Mouse (Mus musculus) limb, embryonic 12.5 days (tissue): ENCODE data around the gene Tdrd5. TPM values are rescaled to one million over a fixed set of nuclear protein-coding genes. Genes with fewer than 3 reads are reported as not detected.
"Not testable (repeated sequence)": the region's sequence is repeated elsewhere in the genome, so short reads cannot be mapped to it uniquely, and the experiment has no call there.

Source experiments
- ATAC-seq: fragments of 200-750 bp; cut with Nextera tagmentation; 2 replicates; pipeline ENCODE4 v1.8.0; 2017; ENCODE audit warnings: low read depth, moderate TSS enrichment; ENCODE audit not compliant: insufficient number of reproducible peaks, insufficient read depth, low FRiP score, low TSS enrichment
- H3K27ac ChIP-seq: fragments of 300-500 bp; sonication (generic); 2 replicates; pipeline ENCODE4 v1.5.1; 2016; ENCODE audit warnings: mild to moderate bottlenecking, moderate library complexity
- H3K27me3 ChIP-seq: fragments of 300-500 bp; sonication (generic); 2 replicates; pipeline ENCODE4 v1.6.1; 2016; ENCODE audit warnings: mild to moderate bottlenecking, moderate library complexity
- H3K36me3 ChIP-seq: fragments of 300-500 bp; sonication (generic); 2 replicates; pipeline ENCODE4 v1.6.1; 2016; ENCODE audit warnings: mild to moderate bottlenecking, moderate library complexity
- H3K4me1 ChIP-seq: fragments of 300-500 bp; sonication (generic); replicated peaks from 2 replicates; pipeline ENCODE4 v1.6.1; 2016
- H3K4me2 ChIP-seq: fragments of 300-500 bp; sonication (generic); 2 replicates; pipeline ENCODE4 v1.6.1; 2016; ENCODE audit warnings: mild to moderate bottlenecking, moderate library complexity
- H3K4me3 ChIP-seq: fragments of 300-500 bp; sonication (generic); replicated peaks from 2 replicates; pipeline ENCODE4 v1.5.1; 2016; ENCODE audit warnings: mild to moderate bottlenecking
- H3K9ac ChIP-seq: fragments of 300-500 bp; sonication (generic); replicated peaks from 2 replicates; pipeline ENCODE4 v1.6.1; 2016; ENCODE audit warnings: mild to moderate bottlenecking, moderate library complexity
- H3K9me3 ChIP-seq: fragments of 300-500 bp; sonication (generic); 2 replicates; pipeline ENCODE4 v1.6.1; 2016; ENCODE audit warnings: mild to moderate bottlenecking, moderate library complexity
- WGBS: fragments of 180-500 bp; shearing (Covaris S2); methylation state at CpG from one replicate; pipeline ENCODE4 v1.1.7; 2016; 5-methylcytosine and 5-hydroxymethylcytosine counted together
- polyA plus RNA-seq: library from polyadenylated mRNA; unstranded; fragments of >200 nt; fragmentation: Nextera tagmentation; extraction: Ambion mirVana; gene quantifications from 2 replicates; pipeline ENCODE4 v1.2.1, GENCODE M21; 2016

Gene Tdrd5
- polyA plus RNA-seq, 1 experiment from 2014 or later = 0.40 TPM

DNA sequence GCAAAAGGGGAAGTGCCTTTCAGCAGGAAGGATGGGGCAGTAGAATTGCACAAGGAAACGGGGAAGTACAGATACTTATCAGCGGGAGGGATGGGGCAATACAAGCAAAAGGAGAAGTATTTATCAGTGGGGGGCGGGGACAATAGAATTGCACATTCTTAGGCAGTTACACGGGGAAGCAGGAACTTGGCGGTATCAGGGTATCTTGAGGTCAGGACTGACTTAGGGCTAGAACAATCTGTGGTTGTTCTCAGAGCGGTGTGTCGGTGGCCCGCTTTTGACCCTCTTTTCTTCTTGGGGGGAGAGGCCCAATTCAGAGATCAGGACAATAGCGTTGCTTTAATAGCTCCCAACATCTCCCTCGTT lies 14.3 kb downstream of the Tdrd5 start:
- not testable (repeated sequence) for H3K36me3 ChIP-seq, H3K9ac ChIP-seq, H3K4me1 ChIP-seq, H3K4me3 ChIP-seq, H3K27me3 ChIP-seq, H3K9me3 ChIP-seq, H3K27ac ChIP-seq, ATAC-seq, H3K4me2 ChIP-seq
- WGBS = 76% methylated on average over 10 of the region's 10 CpGs

DNA sequence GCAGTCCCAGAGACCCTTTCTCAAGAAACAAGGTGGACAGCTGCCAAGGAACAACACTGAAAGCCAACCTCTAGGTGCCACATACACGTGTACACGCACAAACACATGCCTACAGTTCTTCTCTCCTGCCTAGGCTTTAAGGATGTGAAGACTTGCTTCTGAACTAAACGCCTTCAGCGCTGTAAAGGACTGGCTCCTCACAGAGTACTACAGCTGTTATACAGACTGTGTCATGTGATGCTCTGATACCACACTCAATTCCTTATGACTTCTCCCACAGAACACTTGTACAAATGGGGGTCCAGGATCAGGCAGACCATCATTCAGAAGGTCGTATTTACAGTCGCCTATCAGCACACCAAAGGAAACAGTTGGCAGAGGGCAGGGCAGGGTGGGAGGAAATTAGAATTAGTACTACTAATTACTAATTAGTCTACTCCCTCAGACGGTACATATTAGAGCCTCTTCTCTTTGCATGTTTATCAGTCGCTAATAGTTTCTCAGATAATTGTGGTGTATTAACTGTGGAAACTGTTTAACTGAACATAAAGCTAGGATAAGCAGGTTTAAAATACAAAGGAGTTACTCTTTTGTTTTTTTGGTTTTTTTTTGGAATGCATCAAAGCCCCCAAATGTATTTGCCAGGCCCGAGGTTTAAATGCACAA lies 14.8 kb downstream of the Tdrd5 start:
- Histone ChIP-seq H3K4me2 (no peak overlapping the region), H3K9me3 (no peaks in the 10 kb centered on the region), H3K4me3 (no peak overlapping the region), H3K36me3 (no peaks in the 10 kb centered on the region), H3K9ac (no peak overlapping the region), H3K4me1 (no peaks in the 10 kb centered on the region), H3K27me3 (no peaks in the 10 kb centered on the region), H3K27ac (no peak overlapping the region)
- ATAC-seq = no peak
- 75% methylated on average over 9 of the region's 9 CpGs for WGBS

DNA sequence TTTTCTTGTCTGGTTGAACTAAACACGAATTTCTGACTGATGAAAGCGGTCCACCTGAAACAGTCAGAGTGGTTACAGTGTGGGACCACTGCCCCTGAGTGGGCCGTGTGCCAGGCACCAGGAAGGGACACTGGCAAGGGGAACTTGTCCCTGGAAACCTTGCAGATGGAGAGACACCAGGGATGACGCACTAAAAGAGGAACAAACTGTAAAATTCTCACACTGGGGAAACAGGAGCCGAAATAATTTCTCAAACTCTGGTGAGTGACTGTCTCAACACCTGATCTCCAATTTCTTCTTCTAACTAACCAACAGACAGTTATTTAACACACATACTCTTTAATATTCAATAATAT lies 17.9 kb downstream of the Tdrd5 start:
- Histone ChIP-seq H3K27me3 (no peaks in the 10 kb centered on the region), H3K4me1 (no peaks in the 10 kb centered on the region), H3K36me3 (no peaks in the 10 kb centered on the region), H3K9ac (no peak overlapping the region), H3K27ac (no peak overlapping the region), H3K4me3 (no peak overlapping the region), H3K4me2 (no peak overlapping the region), H3K9me3 (no peaks in the 10 kb centered on the region)
- WGBS = 85% methylated on average over 5 of the region's 5 CpGs
- no peak for ATAC-seq

DNA sequence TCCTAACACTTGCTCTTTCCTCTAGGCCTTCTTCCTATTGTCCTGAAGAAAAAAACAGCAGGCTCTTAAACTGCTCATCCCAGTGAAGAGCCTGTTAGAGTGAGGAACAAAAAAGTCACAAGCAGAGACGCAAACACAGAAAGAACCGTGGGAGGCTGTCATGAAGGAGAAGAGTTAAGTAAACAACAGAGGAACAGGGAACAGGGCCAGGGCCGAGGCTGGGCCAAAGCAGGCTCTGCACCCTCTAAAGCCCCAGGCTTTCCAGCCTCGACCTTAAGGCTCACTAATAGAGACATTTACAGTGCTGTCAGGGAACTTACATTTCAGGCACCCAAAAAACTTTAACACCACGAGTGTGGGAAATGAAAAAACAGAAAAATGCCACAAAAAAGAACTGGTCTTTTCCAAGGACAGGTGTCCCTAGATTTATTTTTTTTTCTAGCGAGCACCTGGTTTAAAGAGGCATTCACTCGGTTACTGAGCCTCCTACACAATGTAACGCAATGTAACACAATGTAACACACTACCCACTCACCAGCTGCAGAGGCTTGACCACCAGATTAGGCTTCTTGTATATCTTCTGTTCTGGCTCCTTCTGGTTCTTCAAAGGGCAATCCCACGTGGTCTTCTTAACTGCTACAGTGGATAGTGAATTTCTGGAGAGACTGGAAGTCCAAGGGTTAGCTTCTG lies 18.5 kb downstream of the Tdrd5 start:
- Histone ChIP-seq H3K27me3 (no peaks in the 10 kb centered on the region), H3K9ac (no peak overlapping the region), H3K4me3 (no peak overlapping the region), H3K4me2 (no peak overlapping the region), H3K9me3 (no peaks in the 10 kb centered on the region), H3K36me3 (no peaks in the 10 kb centered on the region), H3K4me1 (no peaks in the 10 kb centered on the region), H3K27ac (no peak overlapping the region)
- 55% methylated on average over 9 of the region's 9 CpGs for WGBS
- ATAC-seq = no peak

DNA sequence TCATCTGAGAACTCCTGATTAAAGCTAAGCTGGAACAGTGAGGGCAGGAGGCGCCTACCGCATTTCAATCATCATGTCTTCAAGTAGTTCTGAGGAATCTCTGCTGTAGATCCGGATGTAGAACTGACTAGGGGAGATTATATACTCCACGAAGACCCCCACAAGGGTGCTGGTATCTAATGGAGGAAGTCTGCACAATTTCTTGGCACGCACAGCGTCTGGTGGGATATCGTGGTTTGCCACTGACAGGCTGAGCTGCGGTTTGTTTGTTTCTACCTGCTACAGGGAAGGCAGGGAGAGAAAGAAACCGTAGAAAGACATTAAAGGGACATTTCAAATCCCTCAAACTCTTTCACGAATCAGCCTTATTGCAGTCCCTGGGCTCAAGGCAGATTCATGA lies 19.3 kb downstream of the Tdrd5 start:
- Histone ChIP-seq H3K9ac (no peak overlapping the region), H3K9me3 (no peaks in the 10 kb centered on the region), H3K27me3 (no peaks in the 10 kb centered on the region), H3K36me3 (no peaks in the 10 kb centered on the region), H3K4me1 (no peaks in the 10 kb centered on the region), H3K27ac (no peak overlapping the region), H3K4me3 (no peak overlapping the region), H3K4me2 (no peak overlapping the region)
- 76% methylated on average over 10 of the region's 10 CpGs for WGBS
- no peak for ATAC-seq

DNA sequence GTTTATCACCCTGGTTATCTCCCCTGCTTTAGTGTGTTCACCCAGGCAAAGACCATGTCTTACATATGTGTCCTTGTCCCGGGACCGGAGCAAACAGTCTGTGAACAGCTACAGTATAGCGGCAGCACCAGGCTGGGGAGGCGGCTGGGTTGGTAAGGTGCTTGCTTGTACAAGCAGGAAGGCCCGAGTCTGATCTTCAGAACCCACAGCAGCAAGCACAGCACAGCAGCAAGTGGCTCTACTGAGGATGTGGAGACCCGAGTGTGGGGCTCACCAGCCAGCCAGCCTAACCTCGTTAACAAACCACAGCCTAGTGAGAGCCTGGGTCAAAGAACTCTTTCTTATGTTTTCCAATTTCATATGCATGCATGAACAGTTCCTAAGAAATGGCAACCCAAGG lies 23.3 kb downstream of the Tdrd5 start:
- WGBS = 83% methylated on average over 7 of the region's 7 CpGs
- Histone ChIP-seq H3K9me3 (no peaks in the 10 kb centered on the region), H3K27ac (no peak overlapping the region), H3K4me2 (no peak overlapping the region), H3K36me3 (no peaks in the 10 kb centered on the region), H3K4me1 (no peaks in the 10 kb centered on the region), H3K4me3 (no peak overlapping the region), H3K27me3 (no peaks in the 10 kb centered on the region), H3K9ac (no peak overlapping the region)
- ATAC-seq = no peak

DNA sequence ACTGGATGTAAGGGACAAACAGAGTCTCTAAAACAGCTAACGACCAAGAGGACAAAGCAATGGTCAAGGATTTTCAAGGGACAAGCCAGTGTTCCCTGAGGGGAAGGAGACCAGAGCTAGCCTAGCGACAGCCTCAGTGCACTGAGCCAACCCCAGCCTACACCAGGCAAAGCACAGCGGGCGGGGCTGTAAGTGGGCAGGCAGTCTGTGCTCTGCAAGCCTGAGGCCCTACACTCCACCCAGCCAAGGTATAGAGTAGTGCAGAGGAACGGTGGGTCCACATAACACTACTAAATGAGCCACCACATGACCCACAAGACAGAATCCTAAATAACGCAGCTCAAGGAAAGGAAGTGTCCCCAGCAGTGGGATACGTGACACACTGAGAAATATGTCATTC lies 29.8 kb downstream of the Tdrd5 start:
- no peak for ATAC-seq
- Histone ChIP-seq H3K9me3 (no peaks in the 10 kb centered on the region), H3K9ac (no peak overlapping the region), H3K4me2 (no peak overlapping the region), H3K27ac (no peak overlapping the region), H3K4me1 (peaks cover 3% of the 10 kb centered on the region; the same call in 1 of the 2 replicates), H3K27me3 (no peaks in the 10 kb centered on the region), H3K4me3 (no peak overlapping the region), H3K36me3 (no peaks in the 10 kb centered on the region)
- 53% methylated on average over 7 of the region's 7 CpGs for WGBS

DNA sequence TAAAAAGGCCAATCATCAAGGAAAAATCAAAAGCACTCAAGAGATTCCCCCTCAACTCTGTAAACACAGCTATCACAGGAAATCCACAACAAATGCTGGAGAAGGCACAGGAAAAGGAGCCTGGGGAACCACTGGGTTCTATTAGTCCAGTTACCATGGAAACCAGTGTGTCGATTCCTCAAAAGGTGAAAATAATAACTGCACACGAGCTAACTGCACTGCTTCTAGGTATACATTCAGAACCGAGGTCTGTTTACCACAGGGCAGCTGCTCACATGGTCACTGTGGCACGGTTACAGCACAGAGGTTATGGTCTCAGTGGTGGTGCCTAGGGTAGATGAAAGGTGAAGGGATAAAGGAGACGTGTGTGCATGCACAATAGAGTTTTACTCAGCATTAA lies 31.8 kb downstream of the Tdrd5 start:
- ATAC-seq = no peak
- no peaks in the 10 kb centered on the region for H3K36me3 ChIP-seq
- WGBS = 40% methylated on average over 5 of the region's 5 CpGs
- H3K27ac ChIP-seq = no peak overlapping the region
- H3K4me1 ChIP-seq = peaks cover 3% of the 10 kb centered on the region; the same call in 1 of the 2 replicates
- H3K9ac ChIP-seq = no peak overlapping the region
- no peak overlapping the region for H3K4me2 ChIP-seq
- H3K27me3 ChIP-seq = no peaks in the 10 kb centered on the region
- no peak overlapping the region for H3K4me3 ChIP-seq
- H3K9me3 ChIP-seq = no peaks in the 10 kb centered on the region

DNA sequence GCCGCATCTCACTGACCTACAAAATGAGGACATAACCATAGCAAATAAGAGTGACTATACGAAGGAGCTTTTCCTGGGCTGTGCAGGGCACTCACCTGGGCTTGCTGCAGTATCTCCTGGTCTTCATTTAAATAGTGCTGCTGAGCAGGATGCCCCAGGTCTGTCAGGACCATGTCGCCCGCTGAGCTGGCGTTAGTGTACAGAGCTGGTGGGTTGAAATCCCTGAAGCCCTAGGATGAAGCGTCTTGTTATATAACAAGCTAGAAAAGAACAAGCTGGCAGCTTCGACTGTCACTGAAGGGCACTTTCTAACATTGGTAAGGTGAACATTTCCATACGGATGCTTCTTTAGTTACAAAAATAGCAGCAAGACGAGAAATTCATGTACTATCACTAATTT lies 33.0 kb downstream of the Tdrd5 start:
- no peak overlapping the region for H3K9ac ChIP-seq

DNA sequence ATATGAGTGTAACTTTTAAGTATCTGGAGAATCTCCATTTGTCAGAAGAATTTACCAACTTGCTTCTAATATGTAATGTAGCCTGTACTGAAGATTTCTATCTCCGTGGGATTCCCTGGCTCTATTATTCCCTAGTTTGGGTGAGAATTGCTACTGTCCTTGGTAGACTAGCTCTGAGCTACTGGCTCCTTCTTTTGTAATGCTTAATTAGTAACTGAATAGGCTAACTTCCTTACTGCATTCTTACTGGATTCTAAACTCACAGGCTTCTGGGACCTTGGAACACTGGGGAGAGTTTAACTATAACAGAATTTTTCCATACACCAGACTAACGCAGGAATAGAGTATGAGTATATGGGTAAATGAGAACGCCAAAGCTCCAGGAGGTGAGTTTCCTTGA lies 34.9 kb downstream of the Tdrd5 start:
- not testable (repeated sequence) for H3K4me3 ChIP-seq, ATAC-seq, H3K9me3 ChIP-seq, H3K27ac ChIP-seq, H3K36me3 ChIP-seq, H3K4me1 ChIP-seq, H3K9ac ChIP-seq, H3K27me3 ChIP-seq, H3K4me2 ChIP-seq
- WGBS = 39% methylated on average over 3 of the region's 3 CpGs

More for the DNA sequence above, 33.0 kb downstream of the Tdrd5 start:
- Histone ChIP-seq H3K4me2 (no peak overlapping the region), H3K27ac (no peak overlapping the region), H3K4me3 (no peak overlapping the region), H3K4me1 (peaks cover 3% of the 10 kb centered on the region; the same call in 1 of the 2 replicates), H3K36me3 (no peaks in the 10 kb centered on the region), H3K27me3 (no peaks in the 10 kb centered on the region), H3K9me3 (no peaks in the 10 kb centered on the region)
- no peak for ATAC-seq
- 82% methylated on average over 9 of the region's 9 CpGs for WGBS

DNA sequence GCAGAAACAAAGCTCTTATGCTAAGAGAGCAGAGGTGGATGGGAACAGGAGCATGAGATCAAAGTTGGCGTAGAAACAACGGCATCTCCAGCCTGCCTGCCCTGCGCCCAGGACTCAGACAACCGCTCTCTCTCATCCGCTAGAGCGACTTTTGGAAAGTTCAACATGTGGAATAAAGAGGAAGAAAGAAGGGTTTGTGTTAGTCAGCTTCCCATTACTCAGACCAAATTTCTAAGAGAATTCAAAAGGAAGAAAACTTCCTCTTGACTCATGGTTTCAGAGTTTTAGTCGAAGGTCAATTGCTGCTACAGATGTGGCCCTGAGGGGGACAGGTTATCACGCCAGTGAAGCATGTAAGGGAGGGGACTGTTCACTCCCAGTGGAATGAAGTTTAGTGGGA lies 39.5 kb downstream of the Tdrd5 start:
- H3K4me2 ChIP-seq = no peak overlapping the region
- H3K9me3 ChIP-seq = no peaks in the 10 kb centered on the region
- 87% methylated on average over 8 of the region's 8 CpGs for whole genome bisulfite sequencing
- no peak for ATAC-seq
- no peak overlapping the region for H3K4me3 ChIP-seq
- no peak overlapping the region for H3K27ac ChIP-seq
- H3K27me3 ChIP-seq = no peaks in the 10 kb centered on the region
- no peak overlapping the region for H3K9ac ChIP-seq
- no peaks in the 10 kb centered on the region for H3K36me3 ChIP-seq
- H3K4me1 ChIP-seq = no peaks in the 10 kb centered on the region

DNA sequence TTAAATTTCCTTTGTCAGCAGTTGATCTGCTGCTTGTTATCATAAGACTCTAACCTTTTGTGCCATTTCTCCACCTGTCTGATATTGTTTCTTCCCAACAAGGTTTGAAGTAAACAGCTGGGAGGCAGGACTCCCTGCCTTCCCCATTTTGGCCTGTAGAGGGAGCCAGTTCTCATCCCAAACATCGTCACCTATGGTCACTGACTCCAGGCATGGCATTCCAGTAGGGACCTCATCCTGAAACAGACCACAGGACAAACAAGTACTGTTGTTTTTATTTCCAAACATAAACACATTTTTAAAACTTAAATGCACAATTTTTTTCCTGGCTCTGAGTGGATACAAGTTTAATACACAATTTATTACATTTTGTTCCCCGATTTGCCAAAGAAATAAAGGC lies 40.1 kb downstream of the Tdrd5 start:
- Histone ChIP-seq H3K27me3 (no peaks in the 10 kb centered on the region), H3K36me3 (no peaks in the 10 kb centered on the region), H3K4me3 (no peak overlapping the region), H3K9me3 (no peaks in the 10 kb centered on the region), H3K4me1 (no peaks in the 10 kb centered on the region), H3K4me2 (no peak overlapping the region), H3K9ac (no peak overlapping the region), H3K27ac (no peak overlapping the region)
- ATAC-seq = no peak
- WGBS = 50% methylated on average over 2 of the region's 2 CpGs
